Mouse (Mus musculus) E14TG2a.4 (cell line): ENCODE data around the gene Tspan9.

ENCODE experiments used
- H3K27me3 ChIP-seq: 2 replicates; pipeline ENCODE4 v1.6.1; 2014; ENCODE audit warnings: low read length, control low read depth; ENCODE audit not compliant: insufficient read depth
- H3K36me3 ChIP-seq: 2 replicates; pipeline ENCODE4 v1.6.1; 2014; ENCODE audit warnings: low read length, control low read depth; ENCODE audit not compliant: insufficient read depth
- H3K4me1 ChIP-seq: replicated peaks from 2 replicates; pipeline ENCODE4 v1.6.1; 2014; ENCODE audit warnings: low read depth, low read length, control low read depth
- H3K4me3 ChIP-seq: replicated peaks from 2 replicates; pipeline ENCODE4 v1.5.1; 2014; ENCODE audit warnings: mild to moderate bottlenecking, low read length
- H3K9me3 ChIP-seq: 2 replicates; pipeline ENCODE4 v1.6.1; 2014; ENCODE audit warnings: low read length, control low read depth
- CTCF ChIP-seq: conservative IDR thresholded peaks from 2 replicates; pipeline ENCODE4 v1.5.1; 2014; ENCODE audit warnings: low read length
- NANOG ChIP-seq: IDR thresholded peaks from 2 replicates; pipeline ENCODE4 v1.6.1; 2014; ENCODE audit warnings: borderline replicate concordance, low read length, mixed read lengths
- POU5F1 ChIP-seq: IDR thresholded peaks from 2 replicates; pipeline ENCODE4 v1.6.1; 2014; ENCODE audit warnings: low read length, borderline replicate concordance

Tspan9 gene

DNA sequence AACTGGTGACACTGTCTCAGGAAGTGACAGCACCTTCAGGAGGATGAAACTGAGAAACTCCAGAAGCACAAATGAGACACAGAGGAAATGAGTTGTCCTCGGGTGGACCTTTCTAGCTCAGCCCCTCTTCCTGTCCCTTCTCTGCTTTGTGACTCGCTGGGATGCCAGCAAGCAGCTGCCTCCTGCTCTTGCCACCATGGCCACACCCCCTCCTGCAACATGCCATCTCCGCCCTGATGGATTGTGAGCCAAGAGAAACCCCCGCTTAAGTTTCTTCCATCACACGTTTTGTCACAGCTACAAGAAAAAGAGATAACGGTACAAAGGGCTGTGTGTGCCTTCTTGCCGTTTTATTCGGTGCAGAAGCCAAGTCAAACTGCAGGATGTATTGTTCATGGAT is 137.2 kb downstream of the Tspan9 start:
- Histone ChIP-seq H3K4me1 (peaks cover 17% of the 10 kb centered on the region), H3K36me3 (no peaks in the 10 kb centered on the region; the same call in 1 of the 2 replicates), H3K9me3 (no peaks in the 10 kb centered on the region), H3K4me3 (no peak overlapping the region), H3K27me3 (no peaks in the 10 kb centered on the region)
- TF ChIP-seq NANOG (no peak), CTCF (no peak), POU5F1 (no peak)

DNA sequence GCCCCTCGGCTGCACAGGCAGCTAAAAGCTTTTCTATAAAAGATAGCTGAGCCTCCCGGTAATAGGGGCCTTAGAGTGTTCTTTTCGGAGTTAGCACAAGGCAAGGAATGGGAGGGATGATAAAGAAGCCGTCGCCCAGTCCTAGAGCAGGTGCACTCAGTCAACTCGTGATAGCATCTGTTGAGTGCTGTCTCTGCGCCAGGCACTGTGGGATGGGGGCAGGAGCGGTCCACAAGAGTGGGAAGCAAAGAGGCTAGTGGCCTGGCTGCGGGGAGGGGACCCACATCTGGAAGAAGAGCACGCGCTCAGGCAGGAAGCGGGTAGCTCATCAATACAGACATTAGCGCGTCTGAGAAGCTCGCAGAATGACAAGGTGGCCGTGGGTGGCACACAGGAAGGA is 138.8 kb downstream of the Tspan9 start:
- H3K36me3 ChIP-seq: no peaks in the 10 kb centered on the region; the same call in 1 of the 2 replicates
- H3K9me3 ChIP-seq: no peaks in the 10 kb centered on the region
- TF ChIP-seq POU5F1: no peak
- no peak for TF ChIP-seq CTCF
- TF ChIP-seq NANOG: no peak
- no peaks in the 10 kb centered on the region for H3K27me3 ChIP-seq
- H3K4me1 ChIP-seq: peaks cover 7% of the 10 kb centered on the region; the same call in 1 of the 2 replicates
- no peak overlapping the region for H3K4me3 ChIP-seq

DNA sequence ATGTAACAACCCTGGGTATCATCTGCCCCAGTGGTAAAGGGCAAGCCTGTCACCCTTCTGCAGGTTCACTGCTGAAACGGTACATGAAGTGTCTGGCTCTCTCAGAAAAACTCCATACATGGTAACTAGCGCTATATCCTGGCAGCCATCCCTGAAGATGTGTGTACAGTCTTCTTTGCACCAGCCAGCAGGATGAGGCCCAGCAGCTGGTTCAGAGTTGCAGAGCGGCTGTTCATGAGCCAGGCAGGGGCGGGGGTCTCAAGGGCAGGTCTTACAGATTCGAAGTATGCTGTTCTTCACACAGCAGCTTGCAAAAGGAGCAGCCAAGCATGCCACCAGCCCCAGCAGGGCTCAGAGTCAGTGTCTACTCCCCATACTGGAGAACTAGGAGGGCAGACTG is 139.9 kb downstream of the Tspan9 start:
- H3K36me3 ChIP-seq: no peaks in the 10 kb centered on the region; the same call in 1 of the 2 replicates
- no peaks in the 10 kb centered on the region for H3K27me3 ChIP-seq
- H3K9me3 ChIP-seq: no peaks in the 10 kb centered on the region
- TF ChIP-seq NANOG (no peak), CTCF (no peak), POU5F1 (no peak)
- H3K4me3 ChIP-seq: no peak overlapping the region
- H3K4me1 ChIP-seq: peaks cover 7% of the 10 kb centered on the region; the same call in 1 of the 2 replicates

DNA sequence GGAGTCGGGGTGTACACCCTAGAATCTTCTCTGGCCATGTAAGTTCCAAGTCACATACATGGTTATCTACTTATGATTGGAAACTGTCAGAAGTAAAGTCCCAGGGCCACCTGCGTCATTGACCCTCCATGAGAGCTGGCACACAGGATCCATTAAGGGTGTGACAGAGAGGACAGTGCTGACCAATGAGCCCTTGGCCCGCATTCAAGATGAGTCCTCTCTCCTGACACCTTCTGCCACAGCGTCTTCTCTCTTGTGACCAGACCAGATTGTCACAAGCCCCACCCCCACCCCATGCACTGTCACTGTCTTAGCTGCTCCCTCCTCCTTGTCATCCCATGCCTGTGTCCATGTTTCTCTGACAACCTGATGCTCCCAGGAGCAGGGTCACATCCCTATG is 140.7 kb downstream of the Tspan9 start:
- H3K36me3 ChIP-seq: no peaks in the 10 kb centered on the region; the same call in 1 of the 2 replicates
- no peaks in the 10 kb centered on the region for H3K9me3 ChIP-seq
- no peak overlapping the region for H3K4me3 ChIP-seq
- H3K27me3 ChIP-seq: no peaks in the 10 kb centered on the region
- no peak for TF ChIP-seq CTCF
- TF ChIP-seq NANOG: no peak
- H3K4me1 ChIP-seq: peaks cover 7% of the 10 kb centered on the region; the same call in 1 of the 2 replicates

DNA sequence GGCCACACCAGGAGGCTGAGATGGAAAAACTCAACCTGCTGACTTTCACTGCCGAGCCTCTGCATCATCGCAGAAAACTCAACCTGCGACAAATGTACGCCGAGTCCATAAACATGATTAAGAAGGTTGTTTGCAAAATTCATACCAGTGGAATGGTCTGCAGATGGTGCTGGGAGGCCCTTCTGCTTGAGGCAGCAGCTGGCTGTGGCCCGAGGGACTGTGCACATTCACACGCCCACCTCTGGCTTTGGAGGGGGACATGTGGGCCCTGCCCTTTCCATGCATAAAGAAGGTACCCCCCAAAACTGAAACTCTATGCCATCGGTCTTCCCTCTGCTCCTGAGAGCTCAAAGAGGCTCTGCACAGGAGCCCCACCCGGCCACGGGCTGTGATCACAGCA is 141.3 kb downstream of the Tspan9 start:
- TF ChIP-seq NANOG (no peak), CTCF (no peak), POU5F1 (no peak)
- peaks cover 7% of the 10 kb centered on the region; the same call in 1 of the 2 replicates for H3K4me1 ChIP-seq
- no peaks in the 10 kb centered on the region for H3K27me3 ChIP-seq
- no peaks in the 10 kb centered on the region; the same call in 1 of the 2 replicates for H3K36me3 ChIP-seq
- H3K4me3 ChIP-seq: no peak overlapping the region
- no peaks in the 10 kb centered on the region for H3K9me3 ChIP-seq

DNA sequence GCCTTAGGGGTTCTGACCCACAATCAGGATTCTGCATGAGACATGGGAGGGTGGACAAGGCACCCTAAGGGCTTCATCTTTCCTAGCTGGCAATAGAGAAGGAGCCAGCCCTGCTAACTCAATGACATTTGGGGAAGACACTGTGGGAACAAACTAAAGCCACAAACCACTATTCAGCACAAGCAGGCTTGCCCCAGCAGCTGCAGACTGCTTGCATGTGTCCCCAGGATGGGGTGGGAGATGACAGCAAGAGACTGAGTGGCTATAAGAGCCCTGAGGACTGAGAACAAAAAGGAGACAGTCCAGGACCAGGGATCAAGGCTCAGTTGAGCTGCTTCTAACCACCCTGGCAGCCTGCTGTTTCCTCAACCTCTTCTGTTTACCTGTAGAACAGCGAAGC is 141.8 kb downstream of the Tspan9 start:
- H3K4me3 ChIP-seq: no peak overlapping the region
- peaks cover 7% of the 10 kb centered on the region; the same call in 1 of the 2 replicates for H3K4me1 ChIP-seq
- TF ChIP-seq POU5F1: no peak
- TF ChIP-seq CTCF: no peak
- TF ChIP-seq NANOG: no peak
- no peaks in the 10 kb centered on the region; the same call in 1 of the 2 replicates for H3K36me3 ChIP-seq
- H3K27me3 ChIP-seq: no peaks in the 10 kb centered on the region
- H3K9me3 ChIP-seq: no peaks in the 10 kb centered on the region

DNA sequence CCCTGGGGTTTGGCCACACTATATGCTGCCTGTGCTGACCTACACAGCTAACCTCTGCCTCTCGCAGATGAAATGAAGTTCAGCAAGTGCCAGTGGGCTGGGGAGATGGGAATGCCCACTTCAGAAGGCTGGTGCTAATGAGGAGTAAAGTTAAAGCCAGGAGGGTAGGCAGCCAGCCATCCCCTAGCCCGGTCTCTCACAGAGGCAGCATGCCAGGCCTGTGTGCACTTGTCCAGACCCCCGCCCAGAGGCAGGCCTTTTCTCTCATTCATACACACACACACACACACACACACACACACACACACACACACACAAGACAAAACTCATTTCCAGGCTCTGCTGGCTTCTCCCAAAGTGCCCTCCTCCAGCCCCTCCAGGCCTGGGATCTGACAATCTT is 142.6 kb downstream of the Tspan9 start:
- H3K4me1 ChIP-seq: peaks cover 7% of the 10 kb centered on the region; the same call in 1 of the 2 replicates
- no peaks in the 10 kb centered on the region for H3K9me3 ChIP-seq
- H3K4me3 ChIP-seq: no peak overlapping the region
- no peaks in the 10 kb centered on the region; the same call in 1 of the 2 replicates for H3K36me3 ChIP-seq
- no peak for TF ChIP-seq CTCF
- TF ChIP-seq POU5F1: no peak
- no peak for TF ChIP-seq NANOG
- no peaks in the 10 kb centered on the region for H3K27me3 ChIP-seq

DNA sequence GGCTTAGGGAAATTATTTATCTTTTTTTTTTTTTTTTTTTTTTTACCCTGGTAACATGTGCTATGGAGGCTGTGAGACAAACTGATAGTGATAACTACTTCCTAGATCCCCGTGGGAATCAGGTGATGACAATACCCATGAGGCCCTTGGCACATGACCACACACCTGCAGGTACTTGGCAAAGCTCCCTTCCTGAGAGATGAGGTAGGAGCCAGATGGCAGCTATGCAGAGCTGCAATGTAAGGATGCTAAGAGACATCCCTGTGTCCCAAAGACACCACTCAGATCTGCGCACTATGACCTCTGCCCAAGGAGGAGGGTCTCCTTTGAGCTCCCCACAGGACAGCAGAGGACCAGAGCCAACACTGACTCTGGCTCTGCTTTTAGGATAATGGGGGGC is 144.3 kb downstream of the Tspan9 start:
- Histone ChIP-seq H3K36me3 (no peaks in the 10 kb centered on the region; the same call in 1 of the 2 replicates), H3K4me1 (no peaks in the 10 kb centered on the region), H3K4me3 (no peak overlapping the region), H3K9me3 (no peaks in the 10 kb centered on the region), H3K27me3 (no peaks in the 10 kb centered on the region)
- TF ChIP-seq CTCF: no peak
- TF ChIP-seq NANOG: no peak
- TF ChIP-seq POU5F1: no peak

DNA sequence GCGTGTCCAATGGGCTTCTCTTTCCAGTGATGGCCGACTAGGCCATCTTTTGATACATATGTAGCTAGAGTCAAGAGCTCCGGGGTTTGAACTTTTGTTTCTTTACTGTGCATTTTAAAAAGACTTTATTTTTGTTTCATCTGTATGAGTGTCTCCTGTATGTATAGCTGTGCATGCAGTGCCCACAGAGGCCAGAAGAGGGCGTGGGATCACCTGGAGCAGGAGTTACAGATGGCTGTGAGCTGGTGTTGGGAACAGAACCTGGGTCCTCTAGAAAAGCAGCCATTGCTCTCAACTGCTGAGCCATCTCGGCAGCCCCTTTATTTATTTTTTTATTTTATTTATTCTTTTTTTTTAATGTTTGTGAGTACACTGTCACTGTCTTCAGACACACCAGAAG is 146.5 kb downstream of the Tspan9 start:
- no peaks in the 10 kb centered on the region for H3K27me3 ChIP-seq
- H3K36me3 ChIP-seq: 0 out of 2 replicates have a peak, but pooled peaks cover 3% of the 10 kb centered on the region
- no peak overlapping the region for H3K4me3 ChIP-seq
- no peak for TF ChIP-seq NANOG
- TF ChIP-seq CTCF: peak; percentile 69
- no peaks in the 10 kb centered on the region for H3K4me1 ChIP-seq
- H3K9me3 ChIP-seq: no peaks in the 10 kb centered on the region
